Mouse (Mus musculus) ES-Bruce4 (cell line): ENCODE measurements around the gene Eva1c. TPM values are rescaled to one million over a fixed set of nuclear protein-coding genes. Genes with fewer than 3 reads are reported as not detected.

ENCODE experiments used
- H3K27ac ChIP-seq: 2 replicates; pipeline ENCODE4 v1.5.1; 2012; ENCODE audit warnings: low read length, inconsistent platforms; ENCODE audit not compliant: insufficient read depth
- H3K27me3 ChIP-seq: 2 replicates; pipeline ENCODE4 v1.6.1; 2012; ENCODE audit warnings: mild to moderate bottlenecking, low read length, inconsistent platforms; ENCODE audit not compliant: control insufficient read depth, poor library complexity, insufficient read depth, severe bottlenecking
- H3K36me3 ChIP-seq: 2 replicates; pipeline ENCODE4 v1.6.1; 2012; ENCODE audit warnings: inconsistent platforms, mild to moderate bottlenecking, low read length, moderate library complexity; ENCODE audit not compliant: control insufficient read depth, poor library complexity, insufficient read depth, severe bottlenecking
- H3K4me1 ChIP-seq: one replicate; pipeline ENCODE4 v1.8.1; 2011; ENCODE audit warnings: low read length; ENCODE audit not compliant: control insufficient read depth, insufficient read depth
- H3K4me3 ChIP-seq: 2 replicates; pipeline ENCODE4 v1.5.1; 2011; ENCODE audit warnings: low read depth, mild to moderate bottlenecking, low read length
- H3K9ac ChIP-seq: 2 replicates; pipeline ENCODE4 v1.6.1; 2012; ENCODE audit warnings: low read depth, mild to moderate bottlenecking, inconsistent platforms; ENCODE audit not compliant: poor library complexity, severe bottlenecking
- H3K9me3 ChIP-seq: replicated peaks from 2 replicates; pipeline ENCODE4 v1.6.1; 2012; ENCODE audit warnings: mild to moderate bottlenecking, low read length, inconsistent platforms; ENCODE audit not compliant: control insufficient read depth, poor library complexity, insufficient read depth, severe bottlenecking
- CTCF ChIP-seq: IDR thresholded peaks from one replicate; pipeline ENCODE4 v1.8.1; 2011; ENCODE audit warnings: low read depth, low read length
- EP300 ChIP-seq: IDR thresholded peaks from 2 replicates; pipeline ENCODE4 v1.6.1; 2011; ENCODE audit warnings: low read depth, low read length; ENCODE audit not compliant: insufficient read depth
- POLR2A ChIP-seq: IDR thresholded peaks from one replicate; pipeline ENCODE4 v1.8.1; 2011; ENCODE audit warnings: low read length; ENCODE audit not compliant: insufficient read depth
- polyA plus RNA-seq: library from polyadenylated mRNA; stranded (reverse); fragments of >200 nt; gene quantifications from 2 replicates; pipeline ENCODE4 v1.2.4, GENCODE M21; 2011; ENCODE audit warnings: low read depth; ENCODE audit not compliant: missing spikeins, insufficient read depth, insufficient read length

Eva1c gene
- polyA plus RNA-seq, 1 experiment = 4.9 TPM

DNA sequence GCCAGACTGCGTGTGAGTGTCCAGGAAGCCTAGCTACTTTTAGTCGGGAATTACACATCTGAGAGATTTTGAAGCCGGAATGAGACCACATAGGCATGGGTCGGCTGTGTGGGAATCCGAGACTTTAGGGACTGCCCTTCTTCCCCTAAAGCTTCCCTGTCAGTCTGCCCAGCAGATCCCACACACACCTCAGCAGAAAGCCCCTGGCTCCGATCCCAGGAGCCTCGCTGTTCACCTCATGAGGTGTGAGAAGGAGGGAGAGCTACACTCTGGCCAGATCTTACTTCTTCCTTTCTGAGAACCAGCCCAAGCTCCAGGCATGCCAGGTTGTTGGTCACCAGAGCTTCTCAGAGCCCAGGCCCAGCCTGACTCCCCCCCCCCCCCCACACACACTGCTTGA lies 38.2 kb downstream of the Eva1c start:
- H3K9me3 ChIP-seq = no peaks in the 10 kb centered on the region
- H3K4me1 ChIP-seq = peaks cover 10% of the 10 kb centered on the region
- no peaks in the 10 kb centered on the region; the same call in 1 of the 2 replicates for H3K27me3 ChIP-seq
- TF ChIP-seq CTCF = no peak
- TF ChIP-seq POLR2A = no peak
- no peak for TF ChIP-seq EP300
- H3K36me3 ChIP-seq = no peaks in the 10 kb centered on the region
- H3K27ac ChIP-seq = no peak overlapping the region
- H3K4me3 ChIP-seq = no peak overlapping the region
- no peak overlapping the region for H3K9ac ChIP-seq

DNA sequence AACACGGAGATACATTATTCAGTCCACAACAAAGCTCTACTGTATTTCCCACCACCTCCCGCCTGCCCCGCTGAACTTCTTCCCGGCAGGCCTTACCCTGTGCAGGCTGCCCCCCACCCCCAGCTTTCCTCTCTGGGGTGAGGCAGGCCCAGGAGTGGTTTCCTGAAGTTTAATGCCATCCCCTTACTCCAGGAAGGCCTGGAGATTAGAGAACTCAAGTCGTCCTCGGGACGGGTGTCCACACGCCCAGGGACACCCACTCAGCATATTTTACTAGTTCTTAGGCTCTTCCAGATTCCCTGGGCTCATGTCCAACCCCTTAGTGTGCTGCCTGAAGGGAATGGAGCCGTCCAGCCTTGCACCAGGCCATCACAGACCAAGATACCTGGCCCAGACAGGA lies 39.1 kb downstream of the Eva1c start:
- Histone ChIP-seq H3K4me1 (peaks cover 11% of the 10 kb centered on the region), H3K9ac (no peak overlapping the region), H3K9me3 (no peaks in the 10 kb centered on the region), H3K4me3 (no peak overlapping the region), H3K27ac (no peak overlapping the region), H3K27me3 (no peaks in the 10 kb centered on the region; the same call in 1 of the 2 replicates), H3K36me3 (no peaks in the 10 kb centered on the region)
- TF ChIP-seq EP300 (no peak), CTCF (no peak), POLR2A (no peak)

DNA sequence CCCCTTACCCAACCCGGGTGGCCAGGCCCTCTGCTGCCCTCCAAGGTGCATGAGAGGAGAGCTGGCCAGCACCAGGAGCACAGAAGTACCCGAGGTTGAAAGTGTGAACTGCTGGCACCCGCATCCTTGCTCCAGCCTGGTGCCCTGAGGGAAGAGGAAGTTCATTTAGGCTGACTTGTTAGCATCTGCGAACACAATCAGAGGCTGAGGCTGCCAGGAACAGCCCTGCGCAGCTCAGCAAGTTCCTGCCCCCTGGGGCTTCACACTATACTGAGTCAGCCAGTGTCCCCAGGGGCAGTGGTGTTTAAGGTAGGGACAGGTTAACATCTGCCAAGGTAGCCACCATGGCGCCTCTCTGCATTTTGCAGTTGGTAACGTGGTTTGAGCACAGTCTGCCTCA lies 41.6 kb downstream of the Eva1c start:
- Histone ChIP-seq H3K27me3 (no peaks in the 10 kb centered on the region; the same call in 1 of the 2 replicates), H3K27ac (no peak overlapping the region), H3K36me3 (no peaks in the 10 kb centered on the region), H3K9ac (no peak overlapping the region), H3K9me3 (no peaks in the 10 kb centered on the region), H3K4me1 (peaks cover 11% of the 10 kb centered on the region), H3K4me3 (no peak overlapping the region)
- peak; percentile 81 for TF ChIP-seq EP300
- no peak for TF ChIP-seq POLR2A
- TF ChIP-seq CTCF = no peak

DNA sequence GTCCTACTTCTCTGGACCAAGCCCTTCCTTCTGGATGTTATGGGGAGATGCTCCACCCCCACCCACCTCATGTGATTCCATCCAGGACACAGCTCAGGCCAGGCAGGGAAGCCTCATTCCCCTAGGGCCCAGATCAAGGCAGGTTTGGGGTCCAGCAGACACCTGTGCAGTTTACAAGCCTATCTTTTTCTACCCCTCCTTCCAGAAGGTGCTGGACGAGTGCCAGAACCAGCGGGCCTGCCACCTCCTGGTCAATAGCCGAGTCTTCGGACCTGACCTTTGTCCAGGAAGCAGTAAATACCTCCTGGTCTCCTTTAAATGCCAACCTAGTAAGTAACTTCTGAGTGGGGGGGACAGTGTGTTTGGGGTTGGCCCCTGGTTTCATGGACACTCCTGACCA lies 42.8 kb downstream of the Eva1c start:
- Histone ChIP-seq H3K27ac (no peak overlapping the region), H3K4me1 (peaks cover 11% of the 10 kb centered on the region), H3K4me3 (no peak overlapping the region), H3K27me3 (no peaks in the 10 kb centered on the region; the same call in 1 of the 2 replicates), H3K9me3 (no peaks in the 10 kb centered on the region), H3K36me3 (no peaks in the 10 kb centered on the region), H3K9ac (no peak overlapping the region)
- no peak for TF ChIP-seq EP300
- no peak for TF ChIP-seq CTCF
- TF ChIP-seq POLR2A = no peak

DNA sequence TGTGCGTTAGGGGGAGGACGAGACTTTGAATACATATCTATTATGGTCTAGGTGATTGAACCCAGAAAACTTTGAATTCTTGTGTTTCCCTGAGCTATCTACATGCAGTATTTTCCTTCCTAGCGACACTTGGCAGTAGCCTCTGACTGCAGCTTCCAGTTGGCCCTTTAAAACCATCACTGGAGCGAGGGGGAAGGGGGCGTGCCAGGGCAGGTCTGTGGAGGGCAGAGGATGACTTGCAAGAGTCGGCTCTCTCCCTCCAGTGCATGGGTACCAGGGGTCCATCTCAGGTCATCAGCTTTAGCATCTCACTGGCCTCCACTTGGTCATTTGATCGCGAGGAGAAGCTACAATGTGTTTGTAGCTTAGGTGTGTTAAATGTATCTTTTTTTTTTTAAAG lies 46.4 kb downstream of the Eva1c start:
- Histone ChIP-seq H3K4me1 (peaks cover 11% of the 10 kb centered on the region), H3K36me3 (no peaks in the 10 kb centered on the region), H3K27me3 (no peaks in the 10 kb centered on the region), H3K9ac (no peak overlapping the region), H3K27ac (no peak overlapping the region), H3K4me3 (no peak overlapping the region), H3K9me3 (no peaks in the 10 kb centered on the region)
- no peak for TF ChIP-seq POLR2A
- TF ChIP-seq EP300 = no peak
- no peak for TF ChIP-seq CTCF

DNA sequence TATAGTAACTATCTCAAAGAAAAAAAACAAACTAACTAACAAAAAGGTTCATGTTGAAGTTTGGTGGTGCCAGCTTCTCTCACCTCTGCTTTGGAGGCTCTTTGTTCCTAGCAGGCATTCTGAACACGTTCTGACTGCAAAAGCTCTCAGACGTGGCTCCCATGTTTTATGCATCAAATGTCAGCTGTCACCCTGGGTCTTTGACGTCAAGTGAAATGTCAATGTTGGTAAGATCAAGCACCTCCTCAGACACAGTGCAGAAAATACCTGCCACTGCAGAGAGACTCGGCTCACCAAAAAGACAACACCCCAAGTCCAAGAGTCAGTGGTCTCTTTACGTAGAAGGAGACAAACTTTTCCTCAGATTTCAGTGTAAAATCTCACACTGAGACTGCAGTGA lies 48.0 kb downstream of the Eva1c start:
- Histone ChIP-seq H3K27me3 (no peaks in the 10 kb centered on the region), H3K4me1 (peaks cover 2% of the 10 kb centered on the region), H3K27ac (no peak overlapping the region), H3K9me3 (no peaks in the 10 kb centered on the region), H3K4me3 (no peak overlapping the region), H3K36me3 (no peaks in the 10 kb centered on the region), H3K9ac (no peak overlapping the region)
- TF ChIP-seq POLR2A (no peak), EP300 (no peak), CTCF (no peak)
